Mouse (Mus musculus) 3134 (cell line): ENCODE results near the gene Cep85l.

Experiments
- DNase-seq: peaks from one replicate; pipeline ENCODE4 v3.0.0-alpha.2; 2011; ENCODE audit warnings: low spot score; ENCODE audit not compliant: insufficient read length; ENCODE audit errors: extremely low read depth

The Cep85l gene

GRCm38 (mm10) chr10:53229190-53229589, 150.6 kb downstream of the Cep85l start:
- DNase-seq = no peak
